Mouse (Mus musculus): ENCODE measurements around the gene Morc4.

GRCm38 (mm10) chrX:139779401-139779800 is 92.1 kb downstream of the Morc4 start:
- no peak for TF ChIP-seq POLR2A (IDR thresholded peaks at IDR 0.05; ENCODE audit: low read depth, low read length)
- no peak for TF ChIP-seq CTCF (IDR thresholded peaks at IDR 0.05; ENCODE audit: extremely low read depth, insufficient read depth, insufficient read length, insufficient replicate concordance)

All from spleen, adult 2 months (tissue).